Mouse (Mus musculus) embryo, embryonic 10 days (tissue): ENCODE data around the gene Fanca.
A peak's percentile ranks its signal among the peaks of the same experiment; 100 is the strongest.
"Not testable (repeated sequence)": the region's sequence is repeated elsewhere in the genome, so short reads cannot be mapped to it uniquely, and the experiment has no call there.

Experiments
- DNase-seq: peaks from one replicate; pipeline ENCODE4 v3.0.0-alpha.2; 2015; ENCODE audit warnings: low spot score

Fanca gene

GRCm38 (mm10) chr8:123232553-123232952 is 85.8 kb downstream of the Fanca start:
- no peak for DNase-seq

DNA sequence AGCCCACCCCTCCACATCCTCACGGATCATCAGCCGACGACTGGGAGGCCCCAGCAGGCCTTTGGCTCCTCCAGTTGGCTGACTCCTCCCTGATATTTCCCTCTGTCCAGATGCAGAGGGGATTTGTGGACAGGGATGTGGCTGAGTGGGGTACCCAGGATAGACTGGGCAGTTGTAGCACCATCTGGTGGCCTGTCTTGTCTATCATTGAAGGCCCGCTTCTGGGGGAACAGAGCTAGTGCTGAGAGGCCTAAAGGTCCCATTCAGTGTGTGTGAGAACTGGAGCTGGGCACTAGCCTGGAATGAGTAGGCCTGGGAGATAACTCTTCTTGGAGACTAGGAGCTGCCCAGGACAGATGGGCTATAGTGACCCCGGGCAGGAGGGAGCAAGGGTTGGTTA is 86.6 kb downstream of the Fanca start:
- peak; percentile 27 for DNase-seq

- not testable (repeated sequence) for DNase-seq
Measured at GRCm38 (mm10) chr8:123230326-123230725, 88.0 kb downstream of the Fanca start.

DNA sequence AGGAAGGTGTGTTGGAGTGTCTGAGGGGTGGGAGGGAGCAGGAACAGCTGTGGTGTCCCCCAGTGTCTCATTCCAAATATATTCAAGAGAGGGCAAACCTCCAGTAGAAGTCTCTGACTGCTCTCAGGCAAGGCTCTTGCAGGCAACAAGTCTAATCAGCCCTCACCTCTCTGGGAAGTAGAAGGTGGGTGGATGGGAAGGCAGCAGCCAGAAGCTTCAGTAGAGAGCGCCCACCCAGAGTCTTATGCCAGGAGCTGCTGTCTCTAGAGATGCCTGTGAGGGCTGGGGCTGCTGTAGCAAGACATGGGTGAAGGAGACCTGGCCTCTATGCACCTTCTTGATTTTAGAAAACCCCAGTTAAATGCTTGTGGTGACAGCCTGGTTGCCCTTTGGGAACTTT is 90.0 kb downstream of the Fanca start:
- DNase-seq = no peak

- peak; percentile 99 for DNase-seq
Measured at GRCm38 (mm10) chr8:123224278-123225266, 93.8 kb downstream of the Fanca start, which contains the start of gene Cdk10. Gene Cdk10, plus strand, starts transcription at chr8:123224842.

GRCm38 (mm10) chr8:123220917-123221316 is 97.5 kb downstream of the Fanca start:
- no peak for DNase-seq
